Mouse (Mus musculus) frontal cortex, postnatal 36 days (tissue): ENCODE measurements around the gene Srrd.
A peak's percentile ranks its signal among the peaks of the same experiment; 100 is the strongest.
"Not testable (repeated sequence)": the region's sequence is repeated elsewhere in the genome, so short reads cannot be mapped to it uniquely, and the experiment has no call there.

Experiments
- DNase-seq, 2 experiments: peaks; one replicate each; pipeline ENCODE4 v3.0.0; 2022; ENCODE audit warnings: low spot score in 2 of 2

Srrd gene

DNA sequence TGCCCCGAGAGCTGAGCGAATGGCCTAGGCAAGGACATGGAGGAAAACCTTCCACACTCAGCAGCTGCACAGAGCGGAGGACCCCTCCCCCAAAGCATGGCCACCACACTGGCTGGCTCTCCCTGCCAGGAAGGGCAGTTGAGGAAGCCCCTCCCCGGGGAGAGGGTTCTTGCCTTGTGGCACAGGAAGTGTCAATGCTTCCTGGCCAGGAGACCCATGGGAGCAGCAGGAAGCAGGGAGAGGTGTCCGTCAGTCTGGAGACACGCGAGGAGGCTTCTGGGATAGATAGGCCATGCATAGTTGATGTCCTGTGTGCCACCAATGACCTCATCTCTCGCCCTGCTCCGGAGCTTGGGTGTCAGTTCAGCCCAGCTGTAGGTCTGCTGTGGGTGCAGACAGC, 13.5 kb upstream of the Srrd start:
- no peak for DNase-seq

DNA sequence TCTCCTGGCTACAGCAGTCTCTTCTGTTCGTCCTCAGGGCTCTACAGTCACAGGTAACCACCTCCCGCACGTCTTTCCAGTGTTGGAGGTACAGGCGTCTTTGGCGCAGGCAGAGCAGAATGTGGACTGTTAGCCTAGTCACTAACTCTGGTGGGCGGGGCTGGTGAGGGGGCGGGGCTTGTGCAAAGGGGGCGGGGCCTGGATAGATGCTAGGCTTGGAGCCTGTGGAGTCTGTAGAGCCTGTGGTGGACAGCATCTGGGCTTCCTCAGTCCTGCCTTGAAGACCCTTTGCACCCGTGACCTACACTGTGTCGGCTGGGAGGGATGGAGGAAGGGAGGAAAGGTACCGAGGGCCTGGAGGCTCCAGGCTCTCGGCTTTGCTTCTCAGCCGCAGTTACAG, 13.1 kb upstream of the Srrd start, which contains the start of gene Gm6583:
Gene Gm6583 (minus strand): TSS at position 124 of the 400 bp plus-strand sequence.
- DNase-seq, result no peak

DNA sequence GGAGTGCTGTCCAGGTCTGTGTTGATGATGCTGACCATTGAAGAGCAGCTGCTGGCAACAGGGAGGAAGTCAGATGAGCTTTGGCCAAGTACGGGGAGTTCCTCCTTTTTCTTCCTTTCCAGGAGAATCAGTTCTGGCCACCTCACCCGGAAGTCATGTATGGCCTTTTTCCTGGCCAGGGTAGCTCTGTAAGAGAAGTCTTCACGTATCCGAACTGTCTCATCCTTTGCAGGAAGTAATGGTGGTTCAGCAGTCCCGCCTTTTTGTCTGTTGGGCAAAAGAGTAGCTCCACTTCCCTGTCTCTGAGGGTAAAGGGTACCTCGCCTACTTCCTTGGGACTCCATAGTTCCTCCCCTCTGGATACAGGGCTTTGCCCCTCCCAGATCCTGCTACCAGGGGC, 12.7 kb upstream of the Srrd start:
- no peak for DNase-seq

DNA sequence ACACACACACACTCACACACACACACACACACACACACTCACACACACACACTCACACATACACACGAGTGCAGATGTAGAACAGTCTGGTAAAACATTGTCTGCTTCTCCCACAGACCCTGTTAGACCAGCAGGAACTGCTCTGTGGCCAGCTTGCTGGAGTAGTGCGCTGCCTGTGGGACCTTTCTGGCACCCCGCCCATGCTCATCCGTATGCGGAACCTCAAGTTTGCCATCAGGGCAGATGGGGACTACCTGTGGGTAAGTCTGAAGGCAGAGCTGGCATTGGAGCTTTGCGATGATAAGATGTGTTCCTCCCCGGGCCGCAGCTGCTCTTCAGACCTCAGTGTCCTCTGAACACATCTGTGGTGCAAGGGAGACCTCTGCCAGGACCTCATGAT, 6.3 kb upstream of the Srrd start:
- no peak for DNase-seq

DNA sequence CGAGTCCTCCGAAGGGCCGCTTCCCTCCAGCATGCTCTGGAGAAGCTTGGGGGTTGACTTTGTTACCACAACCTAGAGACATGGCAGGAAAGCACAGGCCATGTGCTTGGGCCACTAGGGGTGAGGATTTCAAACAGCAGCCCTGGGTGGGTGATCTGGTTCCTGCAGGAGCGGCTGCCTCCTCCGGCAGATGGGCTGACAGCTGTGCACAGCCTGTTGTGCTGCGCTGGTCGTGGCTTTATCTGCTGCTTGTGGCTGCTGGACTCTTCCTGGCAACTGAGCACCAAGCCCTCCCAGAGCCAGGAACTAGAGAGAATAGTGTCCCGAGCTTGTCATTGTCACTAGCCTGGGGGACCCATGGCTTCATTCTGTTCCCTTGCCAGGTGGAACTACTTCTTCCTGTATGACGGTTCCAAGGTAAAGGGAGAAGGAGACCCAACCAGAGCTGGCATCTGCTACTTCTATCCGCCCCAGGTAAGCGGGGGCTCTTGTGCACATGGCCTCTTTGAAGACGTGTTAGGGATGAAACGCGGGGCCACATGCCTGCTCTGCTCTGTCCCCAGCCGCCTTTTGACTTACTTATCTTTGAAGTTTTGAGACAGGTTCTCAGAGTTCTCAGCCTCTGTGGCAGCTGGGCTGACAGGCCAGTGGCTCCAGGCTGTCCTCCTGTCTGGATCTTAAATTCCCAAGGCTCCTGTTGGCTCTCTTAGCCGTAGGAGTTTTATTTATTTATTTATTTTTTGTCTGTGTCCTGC, 3.5 kb upstream of the Srrd start:
- no peak for DNase-seq

DNA sequence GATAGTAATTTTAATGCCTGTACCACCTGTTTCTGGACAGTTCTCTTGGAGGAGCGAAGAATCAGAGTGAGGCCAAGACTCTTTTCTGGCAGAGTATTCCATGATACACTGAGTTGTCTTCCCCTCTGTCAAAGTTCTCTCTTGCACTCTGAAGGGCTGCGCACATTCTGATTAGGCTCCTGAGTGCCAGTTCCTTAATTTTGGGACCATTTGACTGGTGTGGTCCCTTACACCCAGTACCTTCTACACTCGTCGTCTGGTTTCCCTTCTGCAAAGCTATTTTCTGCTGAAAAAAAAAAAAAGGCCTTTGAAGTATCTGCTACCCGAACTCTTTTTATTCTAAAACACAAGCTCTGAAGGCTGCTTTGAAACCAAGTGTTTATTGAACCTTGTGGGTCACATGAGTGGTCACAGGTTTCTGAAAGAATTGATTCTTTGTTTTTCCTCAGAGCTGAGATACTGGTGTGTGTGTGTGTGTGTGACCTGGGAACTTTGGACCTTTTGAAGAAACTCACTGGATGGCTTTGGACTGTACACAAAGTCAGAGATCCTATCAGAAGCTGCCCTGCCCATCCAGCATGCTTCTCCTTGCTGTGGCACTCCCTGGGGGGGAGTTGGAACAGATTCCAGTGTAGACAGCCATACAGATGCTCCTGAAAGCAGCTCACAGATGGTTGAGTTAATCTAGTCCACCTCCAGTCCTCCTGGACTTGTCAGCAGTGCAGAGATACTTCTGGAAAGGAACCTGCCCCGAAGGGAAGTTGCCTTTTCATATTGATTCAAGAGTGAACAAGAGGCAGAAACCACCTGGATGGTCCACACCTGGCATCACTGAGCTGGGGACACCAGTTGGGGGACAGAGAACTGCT, 1.5 kb upstream of the Srrd start:
- peak; percentile 64 to 84 for DNase-seq

DNA sequence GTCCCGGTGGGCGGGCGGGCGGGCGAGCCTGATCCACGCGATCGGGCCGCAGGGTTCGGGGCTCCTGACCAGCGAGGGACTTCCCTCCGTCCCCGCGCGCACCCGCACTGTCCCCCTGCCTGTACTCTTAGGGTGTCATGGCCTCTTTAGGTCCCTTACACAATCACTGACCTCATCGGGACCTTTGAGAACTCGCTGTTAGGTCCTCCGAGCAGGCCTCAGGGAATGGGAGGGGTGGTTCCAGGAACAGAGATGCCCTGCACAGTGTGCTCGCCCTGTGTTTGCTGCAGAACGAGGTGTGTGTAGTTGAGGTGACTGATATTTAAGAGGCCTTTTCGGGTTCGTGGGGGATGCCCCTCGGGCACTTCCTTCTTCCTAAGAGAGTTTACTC, 360 bp upstream of the Srrd start:
- DNase-seq, result no peak

DNA sequence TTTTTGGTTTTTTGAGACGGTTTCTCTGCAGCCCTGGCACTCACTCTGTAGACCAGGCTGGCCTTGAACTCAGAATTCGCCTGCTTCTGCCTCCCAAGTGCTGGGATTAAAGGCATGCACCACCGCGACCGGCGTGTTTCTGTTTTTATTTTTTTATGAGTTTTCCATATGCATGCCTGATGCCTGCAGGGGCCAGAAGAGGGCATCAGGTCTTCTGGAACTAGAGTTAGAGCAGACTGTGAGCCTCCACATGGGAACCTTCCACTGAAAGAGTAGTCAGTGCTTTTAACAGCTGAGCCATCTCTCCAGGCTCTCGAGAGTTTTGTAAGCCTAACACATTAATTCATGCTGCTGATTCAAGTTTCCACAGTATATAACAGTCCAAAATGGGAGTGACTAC, 3.6 kb downstream of the Srrd start:
- no peak for DNase-seq

DNA sequence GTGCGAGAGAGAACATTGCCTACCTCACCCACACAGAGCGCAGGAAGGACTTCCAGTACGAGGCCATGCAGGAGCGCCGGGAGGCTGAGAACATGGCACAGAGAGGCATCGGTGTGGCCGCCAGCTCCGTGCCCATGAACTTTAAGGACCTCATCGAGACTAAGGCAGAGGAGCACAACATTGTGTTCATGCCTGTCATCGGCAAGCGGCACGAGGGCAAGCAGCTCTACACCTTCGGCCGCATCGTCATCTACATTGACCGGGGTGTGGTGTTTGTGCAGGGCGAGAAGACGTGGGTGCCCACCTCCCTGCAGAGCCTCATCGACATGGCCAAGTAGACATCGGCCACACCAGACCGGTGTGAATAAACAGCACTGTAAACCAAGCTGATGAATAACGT, 5.8 kb downstream of the Srrd start:
- DNase-seq, result no peak

DNA sequence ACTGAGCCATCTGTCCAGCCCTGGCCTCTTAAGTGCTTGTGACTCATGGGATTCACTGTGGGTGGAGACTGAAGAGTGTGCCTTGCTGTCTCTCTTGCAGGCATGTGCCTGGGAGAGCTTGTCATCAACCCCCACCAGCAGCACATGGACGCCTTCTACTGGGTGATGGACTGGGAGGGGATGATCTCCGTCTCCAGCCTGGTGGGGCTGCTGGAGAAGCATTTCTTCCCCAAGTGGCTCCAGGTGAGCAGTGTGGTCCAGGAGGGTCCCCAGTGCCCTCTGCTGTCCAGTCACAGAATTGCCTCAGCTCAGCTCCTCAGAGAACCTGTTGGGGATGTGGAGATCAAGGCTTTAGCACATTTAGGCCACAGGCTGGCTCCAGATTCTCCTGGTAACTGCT, 7.4 kb downstream of the Srrd start:
- DNase-seq, result peak in 1 of 2 experiments; percentile 44

DNA sequence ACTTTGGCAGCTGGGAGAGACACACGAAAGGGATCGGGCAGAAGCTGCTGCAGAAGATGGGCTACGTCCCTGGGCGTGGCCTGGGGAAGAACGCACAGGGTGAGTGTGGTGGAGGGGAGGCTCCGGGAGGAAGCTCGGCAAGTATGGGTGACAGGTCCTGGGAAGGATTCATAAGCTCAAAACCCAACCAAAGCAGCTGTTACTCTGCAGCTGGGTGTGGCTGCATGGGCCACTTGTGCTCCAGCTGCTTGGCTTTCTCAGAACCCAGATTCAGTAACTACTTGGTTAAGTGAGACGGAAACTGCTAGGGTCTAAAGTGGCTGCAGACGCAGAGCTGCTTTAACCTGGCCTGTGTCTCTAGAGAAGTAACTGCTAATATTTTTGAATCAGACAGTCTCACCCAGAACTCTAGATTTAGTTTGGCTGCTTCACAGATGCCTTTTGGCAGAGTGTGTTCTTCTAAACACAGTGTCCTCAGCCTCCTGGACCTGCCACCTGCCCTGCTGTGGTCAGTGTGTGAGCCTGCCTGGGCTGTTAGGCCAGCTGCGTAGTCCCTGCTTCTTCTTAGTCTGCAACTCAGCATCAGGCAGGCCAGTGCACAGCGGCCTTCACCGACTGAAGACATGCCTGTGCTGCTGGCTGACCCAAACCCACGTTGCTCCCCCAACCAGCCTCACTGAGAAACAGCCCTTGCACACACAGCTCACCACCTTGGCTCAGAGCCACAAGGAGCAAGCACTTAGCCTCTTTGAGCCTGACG, 12.9 kb downstream of the Srrd start:
- no peak for DNase-seq

DNA sequence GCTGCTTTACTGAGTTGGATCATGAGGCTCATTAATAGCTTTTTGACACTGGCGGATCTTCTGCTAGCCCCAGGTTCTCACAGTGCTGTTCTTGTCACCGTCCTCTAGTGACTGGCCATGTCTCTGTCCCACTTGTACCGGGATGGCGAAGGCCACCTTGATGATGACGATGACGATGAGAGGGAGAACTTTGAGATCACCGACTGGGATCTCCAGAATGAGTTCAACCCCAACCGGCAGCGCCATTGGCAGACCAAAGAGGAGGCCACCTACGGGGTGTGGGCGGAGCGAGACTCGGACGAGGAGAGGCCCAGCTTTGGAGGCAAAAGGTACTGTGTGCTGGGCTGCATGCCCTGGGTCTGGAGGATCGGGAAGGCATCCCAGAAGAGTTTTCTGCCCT, 15.0 kb downstream of the Srrd start:
- no peak for DNase-seq

DNA sequence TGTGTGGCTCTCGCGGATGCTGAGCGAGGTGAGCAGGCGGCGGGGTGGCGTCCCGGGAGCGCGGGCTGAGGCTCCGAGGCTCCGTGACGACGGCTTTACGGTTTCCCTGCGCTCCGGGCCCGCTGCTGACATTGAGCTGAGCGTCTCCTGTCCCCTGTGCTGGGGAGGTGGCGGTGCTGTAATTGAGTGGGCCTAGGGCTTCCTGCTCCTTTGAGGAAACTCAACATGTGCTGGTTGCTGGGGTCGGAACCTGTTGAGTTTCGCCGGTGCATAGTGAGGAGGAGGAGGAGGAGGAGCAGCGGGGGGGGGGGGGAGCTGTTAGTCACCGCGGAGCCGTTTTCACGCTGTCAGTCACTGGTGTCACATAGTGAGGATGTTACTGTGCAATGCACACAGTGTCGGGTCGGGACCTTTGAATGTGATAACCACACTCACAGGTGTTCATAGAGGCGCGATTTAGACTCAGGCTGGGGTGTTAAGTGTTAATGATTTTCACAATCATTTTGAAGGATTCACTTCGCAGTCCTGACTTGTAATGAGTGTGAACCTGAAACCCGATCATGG, 16.3 kb downstream of the Srrd start:
- DNase-seq, result no peak

DNA sequence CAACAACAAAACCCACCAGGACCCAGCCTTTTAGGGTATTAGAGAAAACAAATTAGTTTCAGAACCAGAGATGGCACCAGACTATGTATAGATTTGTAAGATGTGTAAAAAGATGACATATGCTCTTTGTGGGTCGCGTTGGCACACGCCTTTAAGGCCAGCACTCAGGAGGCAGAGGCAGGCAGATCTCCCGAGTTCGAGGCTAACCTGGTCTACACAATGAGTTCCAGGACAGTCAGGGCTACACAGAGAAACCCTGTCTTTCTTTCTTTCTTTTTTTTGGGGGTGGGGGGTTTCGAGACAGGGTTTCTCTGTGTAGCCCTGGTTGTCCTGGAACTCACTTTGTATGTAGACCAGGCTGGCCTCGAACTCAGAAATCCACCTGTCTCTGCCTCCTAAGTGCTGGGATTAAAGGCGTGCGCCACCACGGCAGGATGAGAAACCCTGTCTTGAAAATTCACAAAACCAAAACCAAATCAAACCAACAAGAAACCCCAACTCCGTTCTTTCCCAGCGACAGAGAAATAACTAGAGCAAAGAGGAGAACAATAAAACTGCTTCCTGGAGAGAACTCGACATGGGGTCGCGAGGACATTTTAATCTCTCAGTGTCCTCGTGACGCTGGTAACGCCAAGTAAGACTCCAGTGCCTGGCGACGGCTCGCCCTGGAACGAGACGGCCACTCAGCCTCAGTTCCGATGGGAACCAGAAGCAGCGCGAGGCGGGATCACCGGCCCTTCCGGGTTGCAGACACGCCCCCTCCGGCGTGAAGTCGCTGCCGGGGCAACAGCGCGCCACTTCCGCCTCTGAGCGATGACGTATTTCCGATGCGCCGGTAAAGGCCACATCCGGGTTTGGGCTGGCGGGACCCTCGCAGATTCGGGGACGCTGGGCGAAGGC, 17.0 kb downstream of the Srrd start, which contains the start of gene Tfip11:
Gene Tfip11 (plus strand): TSS at position 813 of the 900 bp plus-strand sequence.
- peak; percentile 97 for DNase-seq

DNA sequence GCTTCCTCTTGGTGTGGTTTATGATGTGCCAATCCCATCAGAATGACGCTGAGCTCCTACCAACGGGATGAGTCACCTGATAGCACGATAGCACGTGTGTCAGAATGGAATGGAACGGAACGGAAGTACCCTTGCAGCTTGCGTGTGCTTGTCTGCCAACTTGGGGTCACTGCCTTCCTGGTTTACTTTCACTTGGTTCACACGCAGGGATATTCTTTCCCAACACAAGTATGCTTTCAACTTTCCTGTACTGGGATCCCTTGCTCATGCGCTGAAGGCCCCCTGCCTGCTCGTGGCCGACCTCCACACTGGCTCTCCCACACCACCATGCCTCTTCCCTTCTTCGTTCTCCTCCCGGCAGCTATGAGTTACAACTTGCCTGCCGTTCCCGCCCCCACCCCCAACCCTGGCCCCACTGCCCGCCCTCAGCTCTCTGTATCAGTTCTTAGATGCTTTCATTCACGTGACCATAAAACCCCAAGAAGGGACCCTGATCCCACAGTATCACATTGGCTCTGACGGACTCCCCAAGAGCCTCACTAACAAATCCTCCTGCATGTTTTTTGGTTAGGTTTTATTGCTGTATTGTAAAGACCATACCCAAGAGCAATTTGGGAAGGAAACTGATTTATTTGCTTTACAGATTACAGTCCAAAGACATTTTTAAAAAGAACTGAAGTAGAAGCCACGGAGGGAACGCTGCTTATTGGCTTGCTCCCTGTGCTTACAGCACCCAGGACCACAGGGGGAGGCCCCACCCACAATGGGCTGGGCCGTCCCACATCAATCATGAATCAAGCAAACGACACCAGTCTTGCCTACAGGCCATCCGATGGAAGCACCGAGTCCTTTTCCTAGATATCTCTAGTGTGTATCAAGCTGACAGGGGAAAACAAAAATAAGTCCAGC, 17.9 kb downstream of the Srrd start:
- no peak for DNase-seq

DNA sequence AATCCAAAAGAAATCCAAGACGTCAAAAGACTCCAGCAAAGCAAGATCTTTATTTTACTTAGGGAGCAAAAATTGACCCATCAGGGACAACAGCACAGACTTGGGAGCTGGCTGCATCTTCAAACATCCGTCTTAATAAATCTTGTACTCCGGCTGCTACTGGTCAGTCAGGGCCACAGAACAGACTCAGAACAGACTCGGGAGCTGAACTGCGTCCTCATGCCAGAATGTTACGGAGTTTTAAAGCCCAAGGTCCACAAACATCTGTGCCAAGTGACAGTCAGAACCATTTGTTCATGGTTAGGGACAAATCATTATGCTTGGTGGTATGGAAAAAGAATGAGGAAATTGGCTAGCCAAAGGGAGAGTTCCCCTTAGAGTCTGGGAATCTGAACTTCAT, 19.6 kb downstream of the Srrd start:
- no peak for DNase-seq

DNA sequence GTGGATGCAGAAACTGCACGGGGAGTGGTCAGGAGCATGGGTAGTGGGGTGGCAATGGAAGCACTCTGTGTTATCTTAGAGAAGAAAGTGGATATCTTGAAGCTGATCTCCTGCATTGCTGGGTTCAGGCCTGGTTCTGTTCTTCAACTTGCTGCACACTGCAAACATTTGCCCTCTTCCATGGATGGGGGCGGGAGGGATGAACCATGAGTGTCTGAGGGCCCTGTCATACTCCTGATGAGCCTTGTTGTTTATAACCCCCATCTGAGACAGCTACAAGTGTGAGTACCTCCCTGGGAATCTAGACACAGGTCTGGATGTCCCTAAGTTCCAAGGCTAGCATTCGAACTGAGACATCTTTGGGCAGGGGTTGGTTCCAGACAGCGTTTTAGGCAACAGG, 21.5 kb downstream of the Srrd start:
- DNase-seq, result no peak

DNA sequence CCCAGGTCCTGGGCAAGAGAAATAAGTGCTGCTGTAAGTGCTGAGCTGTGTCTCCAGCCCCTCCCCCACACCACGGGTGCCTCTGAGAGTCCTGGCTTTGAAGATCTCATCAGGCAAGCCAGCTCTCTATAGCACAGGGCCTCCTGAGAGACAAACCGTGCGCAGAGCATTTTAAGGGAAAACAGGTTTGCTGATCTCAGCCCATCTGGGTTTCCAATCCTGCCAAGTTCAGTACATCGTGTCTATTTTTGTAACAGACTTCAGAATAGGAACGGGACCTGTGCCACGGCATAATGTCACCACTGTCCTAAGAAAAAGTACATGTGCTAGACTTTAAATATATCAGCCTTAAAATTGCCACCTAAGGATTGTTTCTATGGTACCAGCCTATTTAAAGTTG, 21.9 kb downstream of the Srrd start:
- DNase-seq, result peak; percentile 78 to 95

DNA sequence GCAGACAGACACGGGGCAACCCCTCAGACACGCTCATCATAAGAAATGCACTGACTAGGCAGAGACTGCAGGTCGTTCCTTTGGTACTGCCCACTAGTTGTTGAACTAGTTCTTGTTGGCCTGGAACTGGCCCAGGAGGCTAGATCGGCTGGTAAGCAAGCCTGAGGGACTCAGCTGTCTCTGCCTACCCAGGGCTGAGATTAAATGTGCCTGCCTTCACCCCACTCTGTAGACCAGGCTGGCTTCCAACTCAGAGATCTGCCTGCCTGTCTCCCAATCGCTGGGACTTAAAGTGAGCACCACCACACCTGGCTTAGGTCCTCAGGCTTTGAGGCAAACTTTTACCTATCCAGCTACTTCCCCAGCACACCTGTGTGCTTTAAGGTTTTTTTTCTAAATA, 22.5 kb downstream of the Srrd start:
- DNase-seq, result peak in 1 of 2 experiments; percentile 39

DNA sequence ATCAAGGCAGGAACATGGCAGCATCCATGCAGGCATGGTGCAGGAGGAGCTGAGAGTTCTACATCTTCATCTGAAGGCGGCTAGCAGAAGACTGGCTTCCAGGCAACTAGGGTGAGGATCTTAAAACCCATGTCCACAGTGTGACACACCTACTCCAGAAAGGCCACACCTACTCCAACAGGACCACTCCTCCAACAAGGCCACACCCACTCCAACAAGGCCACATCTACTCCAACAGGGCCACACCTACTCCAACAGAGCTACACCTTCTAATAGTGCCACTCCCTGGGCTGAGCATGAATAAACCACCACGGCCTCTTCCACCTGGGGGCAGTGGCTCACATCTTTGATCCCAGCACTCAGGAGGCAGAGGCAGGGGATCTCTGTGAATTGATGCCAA, 23.5 kb downstream of the Srrd start:
- not testable (repeated sequence) for DNase-seq
